Mouse (Mus musculus) MEL (cell line): ENCODE results near the gene Cntf. TPM values are rescaled to one million over a fixed set of nuclear protein-coding genes. Genes with fewer than 3 reads are reported as not detected.

Source experiments
- DNase-seq: peaks from one replicate; pipeline ENCODE4 v3.0.0; 2011; ENCODE audit warnings: low read depth, low spot score
- H3K27ac ChIP-seq: 2 replicates; pipeline ENCODE4 v1.5.1; 2012; ENCODE audit warnings: low read depth, mild to moderate bottlenecking, control low read depth, low read length, moderate library complexity; ENCODE audit not compliant: control insufficient read depth
- H3K27me3 ChIP-seq, 2 experiments: fragments of 150-350 bp in 1 of 2; sonication (generic) in 1 of 2; 2 replicates each; pipeline ENCODE4 v1.6.1; 2012; ENCODE audit warnings: low read length in 2 of 2, mild to moderate bottlenecking in 2 of 2, improper control_type of control experiment in 1 of 2, moderate library complexity in 1 of 2; ENCODE audit not compliant: insufficient read depth in 2 of 2, control insufficient read depth in 1 of 2
- H3K36me3 ChIP-seq, 2 experiments: 2 replicates each; pipeline ENCODE4 v1.6.1; 2012 to 2014; ENCODE audit warnings: low read length in 2 of 2, improper control_type of control experiment in 1 of 2, inconsistent platforms in 1 of 2, mild to moderate bottlenecking in 1 of 2; ENCODE audit not compliant: insufficient read depth in 2 of 2, control insufficient read depth in 1 of 2
- H3K4me1 ChIP-seq, 2 experiments: fragments of 150-350 bp in 1 of 2; sonication (generic) in 1 of 2; 2 replicates each; pipeline ENCODE4 v1.6.1; 2012; ENCODE audit warnings: low read length in 2 of 2, improper control_type of control experiment in 1 of 2, mild to moderate bottlenecking in 1 of 2; ENCODE audit not compliant: insufficient read depth in 2 of 2, control insufficient read depth in 1 of 2
- H3K4me3 ChIP-seq, 2 experiments: fragments of 150-350 bp in 1 of 2; sonication (generic) in 1 of 2; 2 replicates each; pipeline ENCODE4 v1.5.1; 2012; ENCODE audit warnings: low read depth in 2 of 2, low read length in 2 of 2, mild to moderate bottlenecking in 2 of 2, moderate library complexity in 2 of 2, control low read depth in 1 of 2, improper control_type of control experiment in 1 of 2; ENCODE audit not compliant: control insufficient read depth in 1 of 2, insufficient read depth in 1 of 2
- H3K79me2 ChIP-seq: 2 replicates; pipeline ENCODE4 v1.6.1; 2012; ENCODE audit warnings: mild to moderate bottlenecking, low read length, moderate library complexity; ENCODE audit not compliant: control insufficient read depth, poor library complexity, insufficient read depth
- H3K9ac ChIP-seq: 2 replicates; pipeline ENCODE4 v1.6.1; 2012; ENCODE audit warnings: low read depth, mild to moderate bottlenecking, control low read depth, low read length, moderate library complexity; ENCODE audit not compliant: control insufficient read depth, poor library complexity, severe bottlenecking
- H3K9me3 ChIP-seq: fragments of 150-350 bp; sonication (generic); replicated peaks from 2 replicates; pipeline ENCODE4 v1.6.1; 2012; ENCODE audit warnings: mild to moderate bottlenecking, low read length, improper control_type of control experiment, moderate library complexity; ENCODE audit not compliant: insufficient read depth
- BHLHE40 ChIP-seq: IDR thresholded peaks from 2 replicates; pipeline ENCODE4 v1.6.1; 2012; ENCODE audit warnings: low read depth, mild to moderate bottlenecking, inconsistent platforms, low read length, improper control_type of control experiment, borderline replicate concordance
- CHD1 ChIP-seq: IDR thresholded peaks from 2 replicates; pipeline ENCODE4 v1.6.1; 2012; ENCODE audit warnings: low read depth, mild to moderate bottlenecking, inconsistent platforms, low read length, improper control_type of control experiment
- CTCF ChIP-seq, 3 experiments: IDR thresholded peaks in 2 of 3; conservative IDR thresholded peaks in 1 of 3; 2 replicates each; pipeline ENCODE4 v1.5.1; 2011 to 2012; ENCODE audit warnings: low read length in 3 of 3, low read depth in 2 of 3, mild to moderate bottlenecking in 2 of 3, improper control_type of control experiment in 1 of 3, inconsistent platforms in 1 of 3, mixed read lengths in 1 of 3, moderate library complexity in 1 of 3; ENCODE audit not compliant: control insufficient read depth in 1 of 3, insufficient read depth in 1 of 3, poor library complexity in 1 of 3, severe bottlenecking in 1 of 3
- ELF1 ChIP-seq: IDR thresholded peaks from 2 replicates; pipeline ENCODE4 v1.6.1; 2014; ENCODE audit warnings: low read depth, mild to moderate bottlenecking, inconsistent platforms, low read length, improper control_type of control experiment, moderate library complexity
- EP300 ChIP-seq, 2 experiments: IDR thresholded peaks; 2 replicates each; pipeline ENCODE4 v1.6.1; 2011; ENCODE audit warnings: improper control_type of control experiment in 2 of 2, low read length in 2 of 2, low read depth in 1 of 2, mild to moderate bottlenecking in 1 of 2
- ETS1 ChIP-seq: IDR thresholded peaks from 2 replicates; pipeline ENCODE4 v1.6.1; 2012; ENCODE audit warnings: low read depth, mild to moderate bottlenecking, inconsistent platforms, low read length, improper control_type of control experiment, moderate library complexity
- GABPA ChIP-seq: IDR thresholded peaks from 2 replicates; pipeline ENCODE4 v1.6.1; 2012; ENCODE audit warnings: low read depth, mild to moderate bottlenecking, inconsistent platforms, low read length, improper control_type of control experiment, moderate library complexity
- GATA1 ChIP-seq: IDR thresholded peaks from 2 replicates; pipeline ENCODE4 v1.6.1; 2011; ENCODE audit warnings: low read depth, low read length, improper control_type of control experiment
- JUND ChIP-seq: IDR thresholded peaks from 2 replicates; pipeline ENCODE4 v1.6.1; 2011; ENCODE audit warnings: low read depth, mild to moderate bottlenecking, improper control_type of control experiment, low read length
- KAT2A ChIP-seq: conservative IDR thresholded peaks from 2 replicates; pipeline ENCODE4 v1.6.1; 2012; ENCODE audit warnings: low read depth, low read length, improper control_type of control experiment, inconsistent platforms
- MAX ChIP-seq: IDR thresholded peaks from 2 replicates; pipeline ENCODE4 v1.6.1; 2011; ENCODE audit warnings: low read length, improper control_type of control experiment
- MXI1 ChIP-seq: IDR thresholded peaks from 2 replicates; pipeline ENCODE4 v1.6.1; 2011; ENCODE audit warnings: mild to moderate bottlenecking, low read depth, low read length, improper control_type of control experiment
- MYC ChIP-seq: IDR thresholded peaks from 2 replicates; pipeline ENCODE4 v1.6.1; 2011; ENCODE audit warnings: low read depth, mild to moderate bottlenecking, low read length, improper control_type of control experiment, moderate library complexity
- NELFE ChIP-seq: IDR thresholded peaks from 2 replicates; pipeline ENCODE4 v1.6.1; 2011; ENCODE audit warnings: low read depth, low read length, improper control_type of control experiment
- NRF1 ChIP-seq: IDR thresholded peaks from 2 replicates; pipeline ENCODE4 v1.6.1; 2014; ENCODE audit warnings: low read depth, mild to moderate bottlenecking, inconsistent platforms, low read length, improper control_type of control experiment, moderate library complexity; ENCODE audit not compliant: poor library complexity, insufficient read depth, severe bottlenecking
- POLR2A ChIP-seq, 2 experiments: IDR thresholded peaks; 2 replicates each; pipeline ENCODE4 v1.6.1; 2011 to 2012; ENCODE audit warnings: low read length in 2 of 2, mild to moderate bottlenecking in 2 of 2, control low read depth in 1 of 2, improper control_type of control experiment in 1 of 2, low read depth in 1 of 2, moderate library complexity in 1 of 2; ENCODE audit not compliant: control insufficient read depth in 1 of 2, insufficient read depth in 1 of 2, poor library complexity in 1 of 2
- POLR2AphosphoS2 ChIP-seq: IDR thresholded peaks from 2 replicates; pipeline ENCODE4 v1.6.1; 2011; ENCODE audit warnings: low read length, improper control_type of control experiment
- POLR2AphosphoS5 ChIP-seq: IDR thresholded peaks from 2 replicates; pipeline ENCODE4 v1.6.1; 2012; ENCODE audit warnings: low read depth, borderline replicate concordance, mild to moderate bottlenecking, inconsistent platforms, low read length, moderate library complexity, mixed read lengths
- RCOR1 ChIP-seq: IDR thresholded peaks from 2 replicates; pipeline ENCODE4 v1.6.1; 2012; ENCODE audit warnings: low read depth, mild to moderate bottlenecking, inconsistent platforms, low read length, improper control_type of control experiment
- SIN3A ChIP-seq: IDR thresholded peaks from 2 replicates; pipeline ENCODE4 v1.6.1; 2012; ENCODE audit warnings: low read length, improper control_type of control experiment, inconsistent platforms
- SMC3 ChIP-seq: IDR thresholded peaks from 2 replicates; pipeline ENCODE4 v1.6.1; 2011; ENCODE audit warnings: low read depth, low read length, improper control_type of control experiment
- TAL1 ChIP-seq: IDR thresholded peaks from 2 replicates; pipeline ENCODE4 v1.6.1; 2012; ENCODE audit warnings: mild to moderate bottlenecking, inconsistent platforms, low read length, moderate library complexity, mixed read lengths
- TBP ChIP-seq: IDR thresholded peaks from 2 replicates; pipeline ENCODE4 v1.8.0; 2011; ENCODE audit warnings: low read depth, low read length, improper control_type of control experiment
- TCF12 ChIP-seq: IDR thresholded peaks from 2 replicates; pipeline ENCODE4 v1.6.1; 2014; ENCODE audit warnings: low read depth, mild to moderate bottlenecking, inconsistent platforms, low read length, improper control_type of control experiment, moderate library complexity
- USF1 ChIP-seq: IDR thresholded peaks from 2 replicates; pipeline ENCODE4 v1.6.1; 2014; ENCODE audit warnings: low read depth, mild to moderate bottlenecking, inconsistent platforms, low read length, improper control_type of control experiment, moderate library complexity
- USF2 ChIP-seq, 2 experiments: IDR thresholded peaks; 2 replicates each; pipeline ENCODE4 v1.6.1; 2011 to 2012; ENCODE audit warnings: improper control_type of control experiment in 2 of 2, low read length in 2 of 2, borderline replicate concordance in 1 of 2, inconsistent platforms in 1 of 2, low read depth in 1 of 2, mild to moderate bottlenecking in 1 of 2; ENCODE audit not compliant: insufficient read depth in 1 of 2
- ZC3H11A ChIP-seq: IDR thresholded peaks from 2 replicates; pipeline ENCODE4 v1.6.1; 2012; ENCODE audit warnings: low read depth, mild to moderate bottlenecking, inconsistent platforms, low read length, improper control_type of control experiment
- ZKSCAN1 ChIP-seq: IDR thresholded peaks from 2 replicates; pipeline ENCODE4 v1.6.1; 2012; ENCODE audit warnings: low read depth, mild to moderate bottlenecking, inconsistent platforms, low read length, improper control_type of control experiment, moderate library complexity
- ZMIZ1 ChIP-seq: IDR thresholded peaks from 2 replicates; pipeline ENCODE4 v1.6.1; 2012; ENCODE audit warnings: low read depth, mild to moderate bottlenecking, inconsistent platforms, low read length, improper control_type of control experiment, moderate library complexity
- ZNF384 ChIP-seq: IDR thresholded peaks from 2 replicates; pipeline ENCODE4 v1.6.1; 2012; ENCODE audit warnings: low read depth, mild to moderate bottlenecking, inconsistent platforms, low read length, improper control_type of control experiment
- polyA plus RNA-seq, 2 experiments: library from polyadenylated mRNA; stranded (reverse) in 1 of 2; unstranded in 1 of 2; fragments of >175 nt in 1 of 2; fragments of >200 nt in 1 of 2; gene quantifications; 2 replicates each; pipeline versions ENCODE4 v1.2.1 to v1.2.4; 2012; ENCODE audit warnings: low replicate concordance in 2 of 2, low read depth in 1 of 2; ENCODE audit not compliant: insufficient read length in 2 of 2, insufficient read depth in 1 of 2, missing spikeins in 1 of 2
- total RNA-seq: library from RNA; depleted of rRNA; stranded (reverse); fragments of 300-350 nt; gene quantifications from 2 replicates; pipeline ENCODE4 v1.2.3, GENCODE M21; 2012

The Cntf gene
- total and polyA plus RNA-seq, 3 experiments, result 3.2 to 8.2 TPM; not detected in 1

DNA sequence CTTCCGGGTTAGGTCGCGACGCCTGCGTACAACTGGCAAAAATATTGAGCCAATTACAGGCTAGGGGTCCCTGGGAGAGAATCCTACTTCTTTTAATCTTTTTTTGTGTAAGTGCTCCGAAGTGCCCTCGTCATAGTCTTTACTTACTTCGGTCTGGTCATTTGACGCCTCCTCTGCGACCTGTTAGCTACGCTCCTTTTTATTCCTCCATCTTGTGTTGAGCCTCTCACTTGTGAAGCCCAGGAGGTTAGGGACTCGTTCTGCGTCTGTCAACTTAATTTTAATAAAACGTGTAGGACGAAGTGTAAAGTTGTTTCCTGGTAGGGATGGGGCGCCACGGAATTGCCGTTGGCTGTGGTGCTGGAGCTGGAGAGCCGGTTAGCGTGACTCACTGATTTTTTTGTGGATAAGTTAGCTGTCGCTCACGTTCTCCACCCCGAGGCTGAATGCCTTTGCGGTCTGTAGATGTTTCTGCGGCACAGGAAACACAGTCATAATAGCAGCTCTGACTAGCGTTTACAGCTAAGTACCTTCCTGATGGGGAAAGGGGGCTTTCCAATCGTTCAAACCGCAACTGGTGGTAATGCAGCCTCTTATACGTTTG is 31.0 kb upstream of the Cntf start (continued):
- TF ChIP-seq USF1 (no peak), MAX (peak; percentile 82), NRF1 (no peak), TCF12 (peak; percentile 58; the same call in 1 of the 2 replicates), BHLHE40 (peak; percentile 96), CHD1 (no peak; the same call in 1 of the 2 replicates), ELF1 (peak; percentile 47; the same call in 1 of the 2 replicates), USF2 (IDR thresholded peaks at IDR 0.05; ENCODE audit: borderline replicate concordance in 1 of 2, insufficient read depth in 1 of 2, low read depth in 1 of 2, low read length in 2 of 2) (no peak), POLR2AphosphoS5 (no peak)

DNA sequence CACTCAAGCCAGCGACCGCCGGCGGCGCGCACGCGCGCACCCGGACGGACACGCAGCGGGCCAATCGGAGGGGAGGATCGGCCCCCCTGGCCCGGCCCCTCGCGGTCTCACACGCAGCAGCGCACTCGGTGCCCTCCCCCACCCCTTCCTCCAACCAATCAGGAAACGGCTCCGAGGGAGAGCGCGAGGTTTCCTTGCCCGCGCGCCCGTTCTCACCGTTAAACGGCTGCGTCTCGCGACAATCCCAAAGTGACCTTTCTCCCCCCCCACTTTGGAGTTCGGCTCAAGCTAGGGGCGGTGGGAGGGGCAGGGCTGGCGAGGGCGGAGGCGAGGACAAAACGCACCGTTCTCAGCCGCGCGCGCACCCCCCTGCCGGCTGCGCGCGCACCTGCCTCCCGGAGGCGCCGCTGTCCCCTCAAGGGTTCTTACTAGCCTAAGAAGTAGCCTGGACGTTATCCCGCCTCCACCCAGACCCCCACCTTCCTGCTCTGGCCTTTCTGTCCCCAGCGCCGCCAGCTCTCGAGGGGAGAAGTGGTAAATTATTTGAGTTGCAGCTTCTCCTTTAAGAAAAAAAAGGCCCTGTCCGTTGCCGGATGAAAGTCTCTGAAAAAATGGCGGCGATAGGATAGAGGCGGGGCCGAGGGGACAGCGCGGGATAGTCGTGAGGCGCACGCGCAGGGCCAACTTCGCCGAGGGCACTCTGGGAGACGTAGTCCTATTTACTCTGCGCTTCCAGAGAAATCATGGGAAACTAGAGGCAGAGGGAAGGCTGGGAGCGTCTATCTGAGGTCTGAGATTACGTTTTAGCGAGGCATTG is 30.3 kb upstream of the Cntf start, which contains the start of the genes Zfp91 and Lpxn:
Gene Zfp91 (minus strand): TSS at position 616 of the 817 bp plus-strand sequence.
Gene Lpxn (plus strand): TSS at position 683 of the 817 bp plus-strand sequence.
- Histone ChIP-seq H3K27ac (peak within 1 kb of the TSS; percentile 97), H3K36me3 (peaks cover 0 to 18% of the 10 kb centered on the region in 2 experiments; a peak in 3 of 4 replicates), H3K9me3 (no peaks in the 10 kb centered on the region), H3K4me3 (peak within 1 kb of the TSS; percentile 92 to 98), H3K27me3 (no peaks in the 10 kb centered on the region), H3K9ac (peak within 1 kb of the TSS; percentile 100), H3K79me2 (peaks cover 34% of the 10 kb centered on the region), H3K4me1 (peaks cover 3 to 8% of the 10 kb centered on the region in 2 experiments; a peak in 3 of 4 replicates)
- DNase-seq, result peak; percentile 99
- TF ChIP-seq TAL1 (no peak), MAX (no peak), CTCF (IDR thresholded peaks at IDR 0.05 in 2 of 3, conservative IDR thresholded peaks at IDR 0.05 in 1 of 3; ENCODE audit: control insufficient read depth in 1 of 3, insufficient read depth in 1 of 3, low read depth in 2 of 3, low read length in 3 of 3, poor library complexity in 1 of 3, severe bottlenecking in 1 of 3) (no peak), POLR2A (IDR thresholded peaks at IDR 0.05; ENCODE audit: control insufficient read depth in 1 of 2, insufficient read depth in 1 of 2, low read depth in 1 of 2, low read length in 2 of 2, poor library complexity in 1 of 2) (peak; percentile 54 to 57; a peak in 2 of 4 replicates), GABPA (no peak), SIN3A (peak; percentile 78), CHD1 (peak; percentile 44; the same call in 1 of the 2 replicates), BHLHE40 (0 out of 2 replicates have a peak, but pooled peaks have one; percentile 0), ZMIZ1 (peak; percentile 58; the same call in 1 of the 2 replicates), POLR2AphosphoS2 (peak; percentile 34; the same call in 1 of the 2 replicates), ZNF384 (peak; percentile 99), JUND (no peak), TBP (no peak), GATA1 (no peak), RCOR1 (peak; percentile 59), NELFE (peak; percentile 57), ETS1 (no peak; the same call in 1 of the 2 replicates), ZKSCAN1 (no peak), ELF1 (peak; percentile 69; the same call in 1 of the 2 replicates), ZC3H11A (no peak), MXI1 (no peak), EP300 (IDR thresholded peaks at IDR 0.05; ENCODE audit: low read depth in 1 of 2, low read length in 2 of 2) (peak in 1 of 2 experiments; percentile 61; a peak in 2 of 4 replicates), MYC (peak; percentile 54; the same call in 1 of the 2 replicates), KAT2A (peak; percentile 90), SMC3 (no peak), NRF1 (peak; percentile 84), USF1 (no peak)
